Mouse (Mus musculus) kidney, adult 2 months (tissue): ENCODE results near the gene Prpf40b.

Experiments used
- CTCF ChIP-seq: fragments of 200-500 bp; conservative IDR thresholded peaks from 2 replicates; pipeline ENCODE4 v1.5.1; 2011; ENCODE audit warnings: low read depth, mild to moderate bottlenecking, control low read depth, low read length, moderate library complexity, mixed read lengths; ENCODE audit not compliant: insufficient read depth, insufficient read length
- POLR2A ChIP-seq: fragments of 200-500 bp; IDR thresholded peaks from one replicate; pipeline ENCODE4 v1.6.1; 2011; ENCODE audit warnings: low read depth, low read length, control low read depth

DNA sequence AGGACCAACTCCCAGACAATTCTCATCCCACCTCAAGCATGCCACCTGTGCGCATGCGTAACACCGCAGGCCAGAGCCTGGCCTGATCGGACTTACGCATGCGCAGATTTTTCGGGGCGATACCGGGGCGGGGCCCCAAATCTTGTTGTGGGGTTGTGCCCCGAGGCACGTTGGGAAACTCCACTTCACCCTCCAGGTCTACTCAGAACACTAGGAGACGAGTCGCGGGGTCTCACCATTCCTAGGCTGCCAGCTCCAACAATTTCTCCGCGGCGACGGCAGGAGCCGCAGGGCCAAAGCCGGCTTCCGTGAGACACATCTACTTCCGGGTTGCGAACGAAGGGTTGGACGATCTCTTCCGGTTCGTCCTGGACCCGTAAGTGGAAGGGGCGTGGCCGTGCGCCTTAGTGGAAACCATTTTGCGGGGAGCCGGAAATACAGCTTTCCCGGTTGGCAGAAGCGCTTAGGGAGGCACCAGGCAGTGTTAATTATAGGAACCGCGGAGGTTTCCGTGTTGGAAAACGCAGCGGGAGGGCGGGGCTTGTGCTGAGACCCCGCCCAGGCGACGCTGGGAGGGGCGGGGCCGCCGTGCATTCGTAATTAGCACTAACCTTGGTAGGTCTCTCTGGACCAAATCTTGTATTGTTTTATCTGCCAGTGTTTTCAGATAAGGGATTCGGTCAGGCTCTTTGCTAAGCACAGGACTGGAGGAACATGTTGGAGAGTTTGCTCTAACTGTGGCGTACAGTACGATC lies 43.1 kb upstream of the Prpf40b start, which contains the start of gene Mcrs1:
- TF ChIP-seq CTCF = no peak
- TF ChIP-seq POLR2A = no peak
